Mouse (Mus musculus) liver, embryonic 14.5 days (tissue): ENCODE measurements around the gene Gna11.

Experiments used
- CTCF ChIP-seq: IDR thresholded peaks from 2 replicates; pipeline ENCODE4 v1.5.1; 2016; ENCODE audit warnings: antibody characterized with exemption, low read depth, control low read depth
- EP300 ChIP-seq: IDR thresholded peaks from 2 replicates; pipeline ENCODE4 v1.6.1; 2016; ENCODE audit warnings: antibody characterized with exemption, low read depth

GRCm38 (mm10) chr10:81497401-81498270, 47.4 kb downstream of the Gna11 start:
- no peak for TF ChIP-seq CTCF
- TF ChIP-seq EP300 = peak; percentile 58
